Mouse (Mus musculus) embryonic fibroblast, embryonic 13.5 days (primary cell): ENCODE measurements at regions not wholly inside any gene's neighbourhood (a gene's known extent, or its start where the extent isn't known, plus 50 kb on each side); places are given as distances from the start of the nearest gene placed in this dataset.

ENCODE experiments used
- CTCF ChIP-seq: IDR thresholded peaks from 2 replicates; pipeline ENCODE4 v1.5.1; 2011; ENCODE audit warnings: mild to moderate bottlenecking, control low read depth, low read length, moderate library complexity, borderline replicate concordance; ENCODE audit not compliant: insufficient read depth
- POLR2A ChIP-seq: IDR thresholded peaks from 2 replicates; pipeline ENCODE4 v1.6.1; 2011; ENCODE audit warnings: low read depth, mild to moderate bottlenecking, control low read depth, low read length, moderate library complexity

DNA sequence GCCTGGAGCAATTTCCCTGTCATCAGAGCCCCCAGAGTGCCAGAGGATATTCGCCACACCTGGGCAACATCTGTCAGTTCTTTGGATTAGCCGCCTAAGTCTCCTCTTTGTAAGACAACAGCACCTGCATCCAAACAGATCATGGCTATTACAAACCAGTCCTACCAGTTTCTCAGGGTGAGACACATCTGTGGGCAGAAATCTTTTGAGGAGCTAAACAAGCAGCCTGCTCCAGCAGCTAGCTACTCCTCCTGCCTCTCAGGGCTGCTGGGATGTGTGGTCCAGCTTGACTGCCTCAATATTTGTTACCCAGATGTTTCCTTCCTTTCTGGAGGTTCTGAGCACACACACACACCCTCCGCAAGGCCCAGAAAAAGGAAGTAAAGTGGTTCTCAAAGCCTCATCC, 96.6 kb upstream of the Zfand5 start:
- TF ChIP-seq CTCF (no peak), POLR2A (no peak)
